ENCODE assay signal across 12 mouse cellular contexts in genomic region chr2:146561505-146561904, GRCm38 (mm10). TPM values are rescaled to one million over a fixed set of nuclear protein-coding genes. Genes with fewer than 3 reads are reported as not detected.
DNase-seq lines count a peak whose midpoint lies in the region; ATAC-seq and TF ChIP-seq lines count a peak whose summit lies in the region.
"Had no signal": no experiment of that assay in that cellular context is flagged by ENCODE, and none has a peak within 500 bp of the region (broad histone marks: within the 10 kb centered on the region; RNA-seq: fewer than 3 reads in every experiment).

No protein-coding gene starts in this region.

- no peaks in the 10 kb centered on the region for H3K36me3 ChIP-seq in heart, postnatal 0 days (replicated peaks; ENCODE audit: control insufficient read depth, insufficient read depth, low read length)
- no peaks in the 10 kb centered on the region for H3K36me3 ChIP-seq in stomach, embryonic 14.5 days (ENCODE audit: control insufficient read depth, insufficient read depth, low read length)
- no peaks in the 10 kb centered on the region for H3K36me3 ChIP-seq in stomach, postnatal 0 days (ENCODE audit: control insufficient read depth, insufficient read depth, low read length)
- H3K36me3 ChIP-seq in intestine, embryonic 16.5 days (ENCODE audit: control insufficient read depth, insufficient read depth, low read length), result no peaks in the 10 kb centered on the region
- H3K36me3 ChIP-seq: midbrain, embryonic 15.5 days; neural tube, embryonic 13.5 days; stomach, embryonic 15.5 days had no signal

- H3K27ac ChIP-seq in heart, postnatal 0 days (ENCODE audit: low read depth), result peak overlapping the region; percentile 46; the same call in 1 of the 2 replicates
- peak overlapping the region; percentile 0; the same call in 1 of the 2 replicates for H3K27ac ChIP-seq in stomach, embryonic 14.5 days (ENCODE audit: low read length)
- no peak overlapping the region for H3K27ac ChIP-seq in stomach, postnatal 0 days (replicated peaks)
- peak overlapping the region; percentile 33; the same call in 1 of the 2 replicates for H3K27ac ChIP-seq in intestine, embryonic 16.5 days (ENCODE audit: low read length)
- H3K27ac ChIP-seq: midbrain, embryonic 15.5 days; neural tube, embryonic 13.5 days; stomach, embryonic 15.5 days had no signal

- no peak for TF ChIP-seq CTCF in heart, postnatal 0 days (IDR thresholded peaks at IDR 0.05; ENCODE audit: low read depth)
- TF ChIP-seq CTCF in stomach, postnatal 0 days (IDR thresholded peaks at IDR 0.05; ENCODE audit: low read depth), result no peak

- no peak for TF ChIP-seq EP300 in heart, postnatal 0 days (IDR thresholded peaks at IDR 0.05; ENCODE audit: low read depth)
- no peak for TF ChIP-seq EP300 in stomach, postnatal 0 days (optimal IDR thresholded peaks at IDR 0.05)

- H3K9ac ChIP-seq in heart, postnatal 0 days (replicated peaks; ENCODE audit: low read depth, low read length), result no peak overlapping the region
- no peak overlapping the region for H3K9ac ChIP-seq in stomach, embryonic 14.5 days (replicated peaks; ENCODE audit: low read depth, low read length)
- no peak overlapping the region for H3K9ac ChIP-seq in stomach, postnatal 0 days (ENCODE audit: low read length)
- no peak overlapping the region for H3K9ac ChIP-seq in intestine, embryonic 16.5 days (ENCODE audit: low read depth, low read length)
- H3K9ac ChIP-seq: midbrain, embryonic 15.5 days; neural tube, embryonic 13.5 days; stomach, embryonic 15.5 days had no signal

- 39% methylated on average over 3 of the region's 3 CpGs for WGBS in heart, postnatal 0 days
- WGBS in stomach, embryonic 14.5 days, result 51% methylated on average over 3 of the region's 3 CpGs
- WGBS in stomach, postnatal 0 days, result 34% methylated on average over 3 of the region's 3 CpGs
- 43% methylated on average over 3 of the region's 3 CpGs for WGBS in intestine, embryonic 16.5 days

- DNase-seq in heart, postnatal 0 days (ENCODE audit: low spot score), result no peak
- DNase-seq in heart, postnatal 25 days (ENCODE audit: low spot score), result no peak
- DNase-seq in stomach, postnatal 0 days (ENCODE audit: low spot score), result no peak
- DNase-seq in right cerebral cortex, postnatal 36 days (ENCODE audit: low spot score in 2 of 2), result no peak
- DNase-seq in frontal cortex, postnatal 10 days (ENCODE audit: low spot score in 2 of 2), result no peak
- DNase-seq: kidney, adult 11 months; right cerebral cortex, adult 18-20 months had no signal

- no peak overlapping the region for H3K4me3 ChIP-seq in heart, postnatal 0 days (ENCODE audit: low read depth, low read length)
- H3K4me3 ChIP-seq in stomach, embryonic 14.5 days (ENCODE audit: low read depth, low read length), result no peak overlapping the region
- H3K4me3 ChIP-seq in stomach, postnatal 0 days (ENCODE audit: low read depth, low read length), result no peak overlapping the region
- no peak overlapping the region for H3K4me3 ChIP-seq in intestine, embryonic 16.5 days (ENCODE audit: low read length)
- H3K4me3 ChIP-seq: midbrain, embryonic 15.5 days; neural tube, embryonic 13.5 days; stomach, embryonic 15.5 days had no signal

- no peak overlapping the region for H3K4me2 ChIP-seq in heart, postnatal 0 days (ENCODE audit: low read depth, low read length)
- H3K4me2 ChIP-seq in stomach, embryonic 14.5 days (replicated peaks; ENCODE audit: low read depth, low read length), result no peak overlapping the region
- H3K4me2 ChIP-seq in stomach, postnatal 0 days (replicated peaks; ENCODE audit: low read depth), result no peak overlapping the region
- no peak overlapping the region for H3K4me2 ChIP-seq in intestine, embryonic 16.5 days (ENCODE audit: low read depth, low read length)
- H3K4me2 ChIP-seq: midbrain, embryonic 15.5 days; neural tube, embryonic 13.5 days; stomach, embryonic 15.5 days had no signal

- no peak for ATAC-seq in heart, postnatal 0 days (ENCODE audit: insufficient read depth, low read depth)
- ATAC-seq in stomach, embryonic 14.5 days (ENCODE audit: insufficient number of reproducible peaks, insufficient read depth, low FRiP score, low read depth), result no peak
- no peak for ATAC-seq in stomach, postnatal 0 days (ENCODE audit: low FRiP score, low TSS enrichment)
- peak; percentile 50 for ATAC-seq in intestine, embryonic 16.5 days
- ATAC-seq: midbrain, embryonic 15.5 days had no signal

- no peaks in the 10 kb centered on the region for H3K27me3 ChIP-seq in heart, postnatal 0 days (ENCODE audit: control insufficient read depth, insufficient read depth, low read length)
- H3K27me3 ChIP-seq in stomach, embryonic 14.5 days (ENCODE audit: control insufficient read depth, insufficient read depth, low read length), result no peaks in the 10 kb centered on the region
- no peaks in the 10 kb centered on the region for H3K27me3 ChIP-seq in stomach, postnatal 0 days (ENCODE audit: control insufficient read depth, insufficient read depth, low read length)
- no peaks in the 10 kb centered on the region for H3K27me3 ChIP-seq in intestine, embryonic 16.5 days (replicated peaks; ENCODE audit: control insufficient read depth, insufficient read depth, low read length)
- H3K27me3 ChIP-seq: midbrain, embryonic 15.5 days; neural tube, embryonic 13.5 days; stomach, embryonic 15.5 days had no signal

- H3K9me3 ChIP-seq in heart, postnatal 0 days (replicated peaks; ENCODE audit: control insufficient read depth, low read length), result no peaks in the 10 kb centered on the region
- no peaks in the 10 kb centered on the region for H3K9me3 ChIP-seq in stomach, embryonic 14.5 days (ENCODE audit: control insufficient read depth, low read depth, low read length)
- H3K9me3 ChIP-seq in stomach, postnatal 0 days (ENCODE audit: control insufficient read depth, low read length), result no peaks in the 10 kb centered on the region
- no peaks in the 10 kb centered on the region for H3K9me3 ChIP-seq in intestine, embryonic 16.5 days (ENCODE audit: control insufficient read depth, low read length)
- H3K9me3 ChIP-seq: midbrain, embryonic 15.5 days; neural tube, embryonic 13.5 days; stomach, embryonic 15.5 days had no signal

- H3K4me1 ChIP-seq in heart, postnatal 0 days (ENCODE audit: control insufficient read depth, insufficient read depth), result peaks cover 10% of the 10 kb centered on the region
- H3K4me1 ChIP-seq in stomach, embryonic 14.5 days (ENCODE audit: control insufficient read depth, insufficient read depth, low read length), result no peaks in the 10 kb centered on the region
- no peaks in the 10 kb centered on the region for H3K4me1 ChIP-seq in stomach, postnatal 0 days (replicated peaks; ENCODE audit: control insufficient read depth, insufficient read depth)
- H3K4me1 ChIP-seq in intestine, embryonic 16.5 days (ENCODE audit: control insufficient read depth, insufficient read depth, low read length), result peaks cover 9% of the 10 kb centered on the region
- H3K4me1 ChIP-seq: midbrain, embryonic 15.5 days; neural tube, embryonic 13.5 days; stomach, embryonic 15.5 days had no signal

- intact Hi-C loops in heart, postnatal 25 days (cut with DNase I), result no loop called here

RNA-seq across cellular contexts. Expression of gene Ralgapa2, which starts 49.4 kb away (rescaled TPM):
- 21.4 and 21.7 TPM in 2 replicates for total RNA-seq in heart, postnatal 0 days (2014; rRNA removed; ENCODE audit: low replicate concordance)
- polyA plus RNA-seq in heart, postnatal 0 days (2015; fragmentation: Nextera tagmentation; extraction: Ambion mirVana), result 6.8 and 7.6 TPM in 2 replicates
- total RNA-seq in heart, postnatal 25 days (2021), result 10 to 100 TPM; 40.4 to 46.1 TPM
- 10.6 and 13.8 TPM in 2 replicates for polyA plus RNA-seq in stomach, embryonic 14.5 days (2014; fragmentation: Nextera tagmentation; extraction: Ambion mirVana)
- 3.1 and 3.3 TPM in 2 replicates for polyA plus RNA-seq in stomach, postnatal 0 days (2015; fragmentation: Nextera tagmentation; extraction: Ambion mirVana)
- polyA plus RNA-seq in intestine, embryonic 16.5 days (2015; fragmentation: Nextera tagmentation; extraction: Ambion mirVana), result 7.8 and 9.7 TPM in 2 replicates
